In genomic region chr9:53074443-53074842, GRCm38 (mm10) we compare ENCODE assay signal across 26 mouse cellular contexts.
DNase-seq lines count a peak whose midpoint lies in the region; ATAC-seq and TF ChIP-seq lines count a peak whose summit lies in the region.
"Had no signal": no experiment of that assay in that cellular context is flagged by ENCODE, and none has a peak within 500 bp of the region (broad histone marks: within the 10 kb centered on the region; RNA-seq: fewer than 3 reads in every experiment).

No protein-coding gene starts in this region.

- no peak for ATAC-seq in heart, embryonic 15.5 days (replicated peaks; ENCODE audit: insufficient number of reproducible peaks, insufficient read depth, low FRiP score, low read depth)
- peak; percentile 72; the same call in 1 of the 2 replicates for ATAC-seq in heart, postnatal 0 days (ENCODE audit: insufficient read depth, low read depth)
- no peak for ATAC-seq in CD4-positive, CD25-positive, alpha-beta regulatory T cell, adult 4 months
- ATAC-seq: forebrain, embryonic 13.5 days; hindbrain, embryonic 16.5 days; intestine, embryonic 16.5 days had no signal

- DNase-seq in heart, adult 18-20 months, result peak; percentile 22 to 36
- DNase-seq in heart, postnatal 25 days (ENCODE audit: low spot score), result no peak
- DNase-seq in heart, postnatal 36 days, result no peak
- peak; percentile 53 for DNase-seq in heart, postnatal 0 days (ENCODE audit: low spot score)
- DNase-seq: adrenal gland, postnatal 14 days; cerebellum, adult 11 months; cerebellum, adult 9-10 months; cerebellum, postnatal 36 days; gastrocnemius, postnatal 14 days; kidney, postnatal 14 days; layer of hippocampus, adult 9-11 months; lung, embryonic 14.5 days; lung, postnatal 14 days; midbrain, embryonic 14.5 days; thymus, adult 18-20 months; thymus, postnatal 25 days had no signal

- intact Hi-C loops in heart, postnatal 25 days (cut with DNase I), result no loop called here
- intact Hi-C loops in heart, postnatal 36 days (cut with DNase I), result no loop called here

- no peak overlapping the region for H3K9ac ChIP-seq in heart, embryonic 15.5 days
- no peak overlapping the region for H3K9ac ChIP-seq in heart, postnatal 0 days (replicated peaks; ENCODE audit: low read depth, low read length)
- H3K9ac ChIP-seq: forebrain, embryonic 13.5 days; limb, embryonic 15.5 days; liver, embryonic 14.5 days; lung, embryonic 14.5 days; stomach, embryonic 15.5 days had no signal

- no peak for TF ChIP-seq POLR2A in small intestine, adult 2 months (IDR thresholded peaks at IDR 0.05; ENCODE audit: low read depth, low read length)

- H3K27me3 ChIP-seq in heart, embryonic 15.5 days, result no peaks in the 10 kb centered on the region
- no peaks in the 10 kb centered on the region for H3K27me3 ChIP-seq in heart, postnatal 0 days (ENCODE audit: control insufficient read depth, insufficient read depth, low read length)
- no peaks in the 10 kb centered on the region for H3K27me3 ChIP-seq in small intestine, adult 2 months (ENCODE audit: control insufficient read depth, insufficient read depth, low read length)
- H3K27me3 ChIP-seq: forebrain, embryonic 13.5 days; limb, embryonic 15.5 days; stomach, embryonic 15.5 days had no signal

- no peak; the same call in 1 of the 2 replicates for TF ChIP-seq EP300 in heart, postnatal 0 days (IDR thresholded peaks at IDR 0.05; ENCODE audit: low read depth)

- peaks cover 16% of the 10 kb centered on the region for H3K4me1 ChIP-seq in heart, embryonic 15.5 days (replicated peaks)
- peaks cover 20% of the 10 kb centered on the region for H3K4me1 ChIP-seq in heart, postnatal 0 days (ENCODE audit: control insufficient read depth, insufficient read depth)
- H3K4me1 ChIP-seq in small intestine, adult 2 months (ENCODE audit: control insufficient read depth, insufficient read depth, insufficient read length, low read length), result no peaks in the 10 kb centered on the region
- H3K4me1 ChIP-seq: forebrain, embryonic 13.5 days; limb, embryonic 10.5 days; stomach, embryonic 15.5 days had no signal

- no peak overlapping the region for H3K4me2 ChIP-seq in heart, embryonic 15.5 days
- H3K4me2 ChIP-seq in heart, postnatal 0 days (ENCODE audit: low read depth, low read length), result no peak overlapping the region
- H3K4me2 ChIP-seq: forebrain, embryonic 13.5 days; limb, embryonic 15.5 days; lung, embryonic 14.5 days; stomach, embryonic 15.5 days had no signal

- no peaks in the 10 kb centered on the region for H3K36me3 ChIP-seq in heart, embryonic 15.5 days
- no peaks in the 10 kb centered on the region for H3K36me3 ChIP-seq in heart, postnatal 0 days (replicated peaks; ENCODE audit: control insufficient read depth, insufficient read depth, low read length)
- no peaks in the 10 kb centered on the region for H3K36me3 ChIP-seq in small intestine, adult 2 months (ENCODE audit: control insufficient read depth, insufficient read depth, low read length)
- H3K36me3 ChIP-seq: limb, embryonic 10.5 days; limb, embryonic 15.5 days; stomach, embryonic 15.5 days had no signal

- H3K27ac ChIP-seq in heart, embryonic 15.5 days, result peak overlapping the region; percentile 65
- H3K27ac ChIP-seq in heart, postnatal 0 days (ENCODE audit: low read depth), result peak overlapping the region; percentile 77
- H3K27ac ChIP-seq in small intestine, adult 2 months (ENCODE audit: insufficient read depth, low read depth, low read length), result 0 out of 2 replicates have a peak overlapping the region, but pooled peaks have one; percentile 11
- H3K27ac ChIP-seq: forebrain, embryonic 13.5 days; limb, embryonic 10.5 days; limb, embryonic 15.5 days; liver, embryonic 14.5 days; stomach, embryonic 15.5 days had no signal

- no peak overlapping the region for H3K4me3 ChIP-seq in heart, embryonic 15.5 days
- no peak overlapping the region for H3K4me3 ChIP-seq in heart, postnatal 0 days (ENCODE audit: low read depth, low read length)
- H3K4me3 ChIP-seq in small intestine, adult 2 months (ENCODE audit: low read depth, low read length), result no peak overlapping the region
- H3K4me3 ChIP-seq: forebrain, embryonic 13.5 days; limb, embryonic 10.5 days; limb, embryonic 15.5 days; stomach, embryonic 15.5 days had no signal

- H3K9me3 ChIP-seq in heart, embryonic 15.5 days (replicated peaks), result no peaks in the 10 kb centered on the region
- no peaks in the 10 kb centered on the region for H3K9me3 ChIP-seq in heart, postnatal 0 days (replicated peaks; ENCODE audit: control insufficient read depth, low read length)
- H3K9me3 ChIP-seq: forebrain, embryonic 13.5 days; limb, embryonic 10.5 days; limb, embryonic 15.5 days; stomach, embryonic 15.5 days had no signal

- TF ChIP-seq CTCF in heart, postnatal 0 days (IDR thresholded peaks at IDR 0.05; ENCODE audit: low read depth), result no peak
- no peak for TF ChIP-seq CTCF in small intestine, adult 2 months (IDR thresholded peaks at IDR 0.05; ENCODE audit: extremely low read depth, insufficient read length, insufficient replicate concordance, low read depth, low read length)

- 80% methylated on average over 3 of the region's 3 CpGs for WGBS in heart, embryonic 15.5 days
- 65% methylated on average over 3 of the region's 3 CpGs for WGBS in heart, postnatal 0 days
- WGBS in small intestine, adult 2 months, result 78% methylated on average over 3 of the region's 3 CpGs

Comparison
In these comparisons a context has a peak if more than half of its experiments do, and no peak if none do; other contexts are left out.
1. DNase-seq: peak in heart, adult 18-20 months (2 of 2) and heart, postnatal 0 days (single experiment); none in heart, postnatal 25 days (single experiment) and heart, postnatal 36 days (0 of 2).
2. H3K27ac ChIP-seq: peak in every context shown above with its lines; median percentile 77 in heart, postnatal 0 days; 65 in heart, embryonic 15.5 days; 11 in small intestine, adult 2 months.